Mouse (Mus musculus) bone marrow, adult 2 months (tissue): ENCODE data around the gene Mettl8. TPM values are rescaled to one million over a fixed set of nuclear protein-coding genes. Genes with fewer than 3 reads are reported as not detected.
A peak's percentile ranks its signal among the peaks of the same experiment; 100 is the strongest.

ENCODE experiments used
- H3K27ac ChIP-seq: fragments of 200-500 bp; 2 replicates; pipeline ENCODE4 v1.5.1; 2012; ENCODE audit warnings: low read depth, mild to moderate bottlenecking, control low read depth, inconsistent platforms, low read length; ENCODE audit not compliant: control insufficient read depth, poor library complexity, insufficient read depth
- H3K4me1 ChIP-seq: fragments of 200-500 bp; 2 replicates; pipeline ENCODE4 v1.6.1; 2011; ENCODE audit warnings: low read length; ENCODE audit not compliant: control insufficient read depth, insufficient read depth
- H3K4me3 ChIP-seq: fragments of 200-500 bp; replicated peaks from 2 replicates; pipeline ENCODE3; 2011; ENCODE audit warnings: mild to moderate bottlenecking, low read depth, low read length, control low read depth; ENCODE audit not compliant: control insufficient read depth
- CTCF ChIP-seq: fragments of 200-500 bp; IDR thresholded peaks from 2 replicates; pipeline ENCODE4 v1.5.1; 2011; ENCODE audit warnings: low read length, control low read depth; ENCODE audit not compliant: control insufficient read depth, insufficient read depth
- POLR2A ChIP-seq: fragments of 200-500 bp; IDR thresholded peaks from 2 replicates; pipeline ENCODE4 v1.6.1; 2011; ENCODE audit warnings: low read depth, mild to moderate bottlenecking, control low read depth, low read length, borderline replicate concordance; ENCODE audit not compliant: control insufficient read depth
- WGBS: fragments of 180-500 bp; shearing (Covaris S2); methylation state at CpG from one replicate; pipeline ENCODE4 v1.1.7; 2018; 5-methylcytosine and 5-hydroxymethylcytosine counted together
- polyA plus RNA-seq: library from polyadenylated mRNA; stranded (reverse); fragments of >200 nt; gene quantifications from 2 replicates; pipeline ENCODE4 v1.2.4, GENCODE M21; 2011; ENCODE audit warnings: low replicate concordance; ENCODE audit not compliant: missing spikeins, insufficient read depth, insufficient read length

The Mettl8 gene
- polyA plus RNA-seq, 1 experiment, result 25.7 TPM

GRCm38 (mm10) chr2:71083454-71084193 lies 28.2 kb upstream of the Mettl8 start:
- Histone ChIP-seq H3K4me1 (no peaks in the 10 kb centered on the region), H3K27ac (no peak overlapping the region), H3K4me3 (no peak overlapping the region)
- WGBS, result 86% methylated on average over 6 of the region's 6 CpGs
- no peak for TF ChIP-seq CTCF

DNA sequence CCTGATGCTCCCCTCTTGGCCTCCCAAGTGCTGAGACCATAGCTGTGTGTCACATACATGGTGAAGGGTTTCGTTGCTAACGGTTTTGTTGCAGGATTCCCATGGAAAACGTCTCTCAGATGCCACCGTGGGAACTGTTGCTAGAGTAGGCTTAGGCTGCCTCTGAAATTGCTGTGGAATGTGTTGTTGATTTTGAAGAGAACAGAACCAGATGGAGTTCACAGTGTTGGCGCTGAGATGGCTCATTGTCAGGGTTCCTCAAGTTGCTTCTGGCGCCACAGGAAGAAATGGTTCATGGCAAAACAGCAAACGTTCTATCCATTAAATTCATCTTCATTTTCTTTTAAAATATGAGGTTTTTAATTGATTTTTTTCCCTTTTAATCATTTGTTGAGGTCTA lies 27.0 kb upstream of the Mettl8 start:
- TF ChIP-seq CTCF, result no peak
- no peak for TF ChIP-seq POLR2A
- H3K27ac ChIP-seq, result no peak overlapping the region
- no peak overlapping the region for H3K4me3 ChIP-seq
- 89% methylated on average over 7 of the region's 7 CpGs for WGBS
- no peaks in the 10 kb centered on the region for H3K4me1 ChIP-seq

DNA sequence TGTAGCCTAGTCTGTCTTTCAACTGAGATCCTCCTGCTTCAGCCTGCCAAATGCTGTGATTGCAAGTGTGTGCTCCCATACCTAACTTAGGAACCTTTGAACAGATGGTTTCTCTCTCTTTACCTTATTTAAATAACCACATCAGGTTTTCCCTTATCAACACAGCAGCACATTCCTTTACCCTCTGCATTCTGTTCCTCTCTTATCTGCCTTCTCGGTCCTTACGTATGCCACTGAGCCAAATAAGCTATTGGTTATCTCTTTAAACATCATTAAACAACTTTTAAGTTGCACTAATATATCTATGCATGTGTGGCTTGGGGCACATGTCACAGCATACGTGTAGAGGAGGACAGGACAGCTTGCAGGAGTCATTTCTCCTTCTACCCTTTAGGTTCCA lies 18.4 kb upstream of the Mettl8 start:
- no peak overlapping the region for H3K4me3 ChIP-seq
- H3K27ac ChIP-seq, result no peak overlapping the region
- H3K4me1 ChIP-seq, result no peaks in the 10 kb centered on the region; the same call in 1 of the 2 replicates
- 73% methylated on average over 3 of the region's 3 CpGs for WGBS
- TF ChIP-seq POLR2A, result no peak
- no peak for TF ChIP-seq CTCF

GRCm38 (mm10) chr2:71073330-71073729 lies 17.9 kb upstream of the Mettl8 start:
- WGBS, result 75% methylated on average over 3 of the region's 3 CpGs
- Histone ChIP-seq H3K27ac (no peak overlapping the region), H3K4me1 (no peaks in the 10 kb centered on the region; the same call in 1 of the 2 replicates), H3K4me3 (no peak overlapping the region)
- TF ChIP-seq POLR2A, result no peak
- TF ChIP-seq CTCF, result no peak

DNA sequence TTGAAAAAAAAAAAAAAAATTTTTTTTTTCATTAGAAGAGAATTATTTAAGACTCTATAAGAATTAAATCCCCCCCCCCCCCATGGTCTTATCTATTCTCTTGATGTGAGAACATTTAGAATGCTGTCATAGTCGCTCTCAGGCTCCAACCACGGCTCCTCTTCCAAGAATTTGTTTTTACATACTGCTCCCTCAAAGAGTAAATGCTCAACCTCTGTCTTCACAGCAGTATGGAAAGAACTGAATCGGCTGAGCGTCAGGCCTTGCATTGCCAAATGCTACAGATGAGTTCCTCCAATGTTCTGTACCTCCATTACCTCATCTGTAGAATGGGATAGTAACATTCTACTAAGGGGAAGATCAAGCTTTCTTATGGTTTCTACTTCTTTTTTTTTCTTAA lies 16.2 kb upstream of the Mettl8 start:
- Histone ChIP-seq H3K4me3 (no peak overlapping the region), H3K4me1 (no peaks in the 10 kb centered on the region; the same call in 1 of the 2 replicates), H3K27ac (no peak overlapping the region)
- WGBS, result 86% methylated on average over 4 of the region's 4 CpGs
- TF ChIP-seq POLR2A, result no peak
- TF ChIP-seq CTCF, result no peak

GRCm38 (mm10) chr2:71056115-71056835 lies 892 bp upstream of the Mettl8 start:
- H3K4me3 ChIP-seq, result peak overlapping the region; percentile 64
- WGBS, result 10% methylated on average over 21 of the region's 21 CpGs
- TF ChIP-seq POLR2A (no peak), CTCF (no peak)
- peak overlapping the region; percentile 89 for H3K27ac ChIP-seq
- no peaks in the 10 kb centered on the region for H3K4me1 ChIP-seq

DNA sequence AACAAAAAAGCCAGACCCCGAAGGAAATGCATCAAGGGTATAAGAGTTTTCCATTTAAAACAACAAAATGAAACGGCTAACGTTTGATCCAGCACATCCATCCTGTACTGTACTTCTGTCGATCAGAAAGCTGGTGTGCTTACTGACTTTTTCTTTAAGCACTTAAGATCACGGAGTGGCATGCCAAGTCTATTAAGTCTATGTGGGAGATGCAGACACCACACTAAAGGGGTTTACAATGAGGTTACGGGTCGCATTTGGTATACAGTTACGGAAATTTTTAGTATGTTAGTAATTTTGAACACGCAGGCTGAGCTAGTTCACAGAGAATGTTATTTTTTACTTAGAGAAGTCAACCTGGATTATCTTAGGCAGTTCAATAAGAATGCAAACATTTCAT lies 667 bp downstream of the Mettl8 start:
- no peak overlapping the region for H3K4me3 ChIP-seq
- H3K4me1 ChIP-seq, result no peaks in the 10 kb centered on the region
- WGBS, result 20% methylated on average over 9 of the region's 9 CpGs
- TF ChIP-seq CTCF (no peak), POLR2A (no peak)
- H3K27ac ChIP-seq, result no peak overlapping the region

- H3K4me3 ChIP-seq, result no peak overlapping the region
- WGBS, result 91% methylated on average over 7 of the region's 7 CpGs
- no peak overlapping the region for H3K27ac ChIP-seq
- no peaks in the 10 kb centered on the region; the same call in 1 of the 2 replicates for H3K4me1 ChIP-seq
- no peak for TF ChIP-seq CTCF
- no peak for TF ChIP-seq POLR2A
These were observed 4.9 kb downstream of the Mettl8 start for GRCm38 (mm10) chr2:71050511-71050910.

DNA sequence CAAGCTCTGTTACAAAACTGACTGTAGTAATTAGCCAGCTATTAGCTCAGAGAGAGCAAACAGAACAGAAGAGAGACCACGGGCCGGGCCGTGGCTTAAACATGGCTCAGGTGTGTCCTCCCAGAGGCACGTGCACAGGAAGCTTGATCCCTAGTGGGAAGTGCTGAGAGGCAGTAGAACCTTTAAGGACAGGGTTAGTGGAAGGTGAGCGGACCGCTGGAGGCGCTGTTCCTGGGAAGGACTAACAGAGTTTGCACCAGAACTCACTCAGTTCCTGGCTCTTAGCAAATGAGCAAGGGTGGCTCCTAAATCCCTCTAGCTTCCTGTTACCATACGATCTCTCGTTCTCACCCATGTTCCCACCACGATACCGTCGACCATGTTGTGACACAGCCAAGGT lies 6.5 kb downstream of the Mettl8 start:
- TF ChIP-seq CTCF (no peak), POLR2A (no peak)
- Histone ChIP-seq H3K4me1 (no peaks in the 10 kb centered on the region; the same call in 1 of the 2 replicates), H3K4me3 (no peak overlapping the region), H3K27ac (no peak overlapping the region)
- WGBS, result 51% methylated on average over 12 of the region's 12 CpGs
